Mouse (Mus musculus) v-Abl transformed pro-B cells (cell line): ENCODE measurements around the gene Trir.

Source experiments
- in situ Hi-C, 2 experiments: fragments of 400-800 bp; cut with MboI; formaldehyde crosslinking; loops; one replicate each; pipeline ENCODE4 v1.15.1; 2025; ENCODE audit not compliant: unreplicated experiment in 2 of 2

Trir gene

DNA sequence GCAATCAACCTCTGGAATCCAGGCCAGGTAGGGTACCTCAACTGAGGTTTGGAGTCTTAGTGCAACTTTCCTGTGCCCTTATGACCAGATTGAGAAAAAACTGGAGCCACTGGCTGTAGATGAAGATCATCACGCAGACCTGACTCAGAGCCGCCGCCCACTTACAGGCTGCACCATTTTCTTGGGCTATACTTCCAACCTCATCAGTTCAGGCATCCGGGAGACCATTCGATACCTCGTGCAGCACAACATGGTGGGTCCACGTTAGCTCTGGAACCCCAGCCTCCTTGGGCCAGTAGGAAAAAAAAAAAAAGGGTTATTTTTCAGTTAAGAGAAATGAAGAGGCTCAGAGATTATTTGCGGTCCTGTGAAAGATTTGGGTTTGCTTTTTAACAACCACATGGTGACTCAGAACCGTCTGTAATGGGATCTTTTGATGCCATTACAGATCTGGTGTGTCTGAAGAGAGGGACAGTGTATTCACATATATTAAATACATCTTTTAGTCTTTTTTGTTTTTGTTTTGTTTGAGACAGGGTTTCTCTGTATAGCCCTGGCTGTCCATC is 45.8 kb downstream of the Trir start:
- in situ Hi-C loops, result loop anchor here in 1 of 2 experiments (5.0 to 25.0 kb wide), 5 partner anchors 48 to 1815 kb away; partner anchors contain the start of genes Asna1, Calr, N4bp1 and Rad23a

DNA sequence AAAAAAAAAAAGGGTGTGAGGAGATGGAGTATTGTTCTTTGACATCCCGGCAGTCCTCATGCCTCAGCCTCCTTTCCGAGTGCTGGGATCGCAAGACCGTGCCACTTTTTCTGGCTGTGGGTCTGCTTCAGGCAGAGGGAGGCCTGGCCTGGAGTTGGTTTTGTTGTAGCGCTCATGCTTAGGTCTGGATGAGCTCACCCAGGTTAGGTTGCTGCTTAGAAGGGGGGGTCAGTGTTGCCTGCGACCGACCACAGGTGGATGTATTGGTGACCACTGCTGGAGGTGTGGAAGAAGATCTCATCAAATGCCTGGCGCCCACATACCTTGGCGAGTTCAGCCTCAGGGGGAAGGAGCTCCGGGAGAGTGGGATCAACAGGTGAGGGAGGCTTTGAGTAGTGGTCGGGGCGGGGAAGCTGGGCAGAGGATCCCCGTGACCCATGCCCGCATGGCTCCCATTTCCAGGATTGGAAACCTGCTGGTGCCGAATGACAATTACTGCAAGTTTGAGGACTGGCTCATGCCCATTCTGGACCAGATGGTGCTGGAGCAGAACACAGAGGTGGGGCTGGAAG is 46.5 kb downstream of the Trir start:
- in situ Hi-C loops, result loop anchor here in 1 of 2 experiments (5.0 to 25.0 kb wide), 5 partner anchors 48 to 1814 kb away; partner anchors contain the start of genes Asna1, Calr, N4bp1 and Rad23a

DNA sequence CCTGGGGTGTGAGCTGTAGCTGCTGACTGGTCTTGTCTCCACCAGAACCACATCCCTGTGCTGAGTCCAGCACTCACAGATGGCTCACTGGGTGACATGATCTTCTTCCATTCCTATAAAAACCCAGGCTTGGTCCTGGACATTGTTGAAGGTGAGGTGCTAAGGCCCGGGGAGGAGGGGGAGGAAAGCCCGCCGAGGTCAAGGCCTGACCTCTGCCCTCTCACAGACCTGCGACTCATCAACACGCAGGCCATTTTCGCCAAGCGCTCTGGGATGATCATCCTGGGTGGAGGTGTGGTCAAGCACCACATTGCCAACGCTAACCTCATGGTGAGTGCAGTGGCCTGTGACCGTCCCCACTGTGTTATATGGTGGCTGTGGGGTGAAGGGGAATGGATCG is 47.5 kb downstream of the Trir start:
- in situ Hi-C loops, result loop anchor here in 1 of 2 experiments (5.0 to 25.0 kb wide), 5 partner anchors 49 to 1813 kb away; partner anchors contain the start of genes Asna1, Calr, N4bp1 and Rad23a

DNA sequence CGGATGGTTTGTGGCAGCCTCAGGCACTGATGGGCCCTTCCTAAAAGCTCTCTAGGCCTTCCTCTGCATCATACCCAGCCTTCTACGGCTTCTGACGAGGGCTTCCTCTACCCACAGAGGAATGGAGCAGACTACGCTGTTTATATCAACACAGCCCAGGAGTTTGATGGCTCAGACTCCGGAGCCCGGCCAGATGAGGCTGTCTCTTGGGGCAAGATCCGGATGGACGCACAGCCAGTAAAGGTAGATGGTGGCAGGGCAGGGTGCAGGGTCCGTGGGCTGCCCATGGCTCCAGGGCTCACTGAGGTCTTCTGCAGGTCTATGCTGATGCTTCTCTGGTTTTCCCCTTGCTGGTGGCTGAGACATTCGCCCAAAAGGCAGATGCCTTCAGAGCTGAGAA is 48.0 kb downstream of the Trir start:
- in situ Hi-C loops, result loop anchor here (5.0 to 25.0 kb wide), 11 partner anchors 50 to 1813 kb away; partner anchors contain the start of genes Abcc12 (in 1 of the 2), Asna1 (in 1 of the 2), Calr (in 1 of the 2) and Lonp2 (in 1 of the 2)

DNA sequence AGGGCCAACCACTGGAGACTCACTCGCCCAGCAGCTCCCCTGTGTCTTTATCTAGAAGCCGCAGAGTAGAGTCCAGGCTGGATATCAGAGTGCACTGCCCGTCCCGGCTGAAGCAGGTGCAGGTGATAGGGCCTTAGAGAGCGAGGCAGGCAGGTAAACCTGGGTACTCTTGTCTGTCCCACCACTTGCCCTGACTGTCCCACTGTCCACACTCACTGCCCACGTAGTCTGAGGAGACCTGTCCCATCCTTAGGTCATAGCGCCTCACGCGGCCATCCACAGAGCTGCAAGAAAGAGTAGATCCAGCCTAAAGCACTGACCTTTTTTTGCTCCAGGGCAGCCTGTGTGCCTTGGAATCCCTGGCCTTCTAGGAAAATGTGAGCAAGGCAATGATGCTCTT is 49.4 kb downstream of the Trir start:
- in situ Hi-C loops, result loop anchor here (5.0 to 25.0 kb wide), 9 partner anchors 51 to 1536 kb away; partner anchors contain the start of genes Abcc12 (in 1 of the 2), Asna1 (in 1 of the 2), Calr (in 1 of the 2) and Lonp2 (in 1 of the 2)

DNA sequence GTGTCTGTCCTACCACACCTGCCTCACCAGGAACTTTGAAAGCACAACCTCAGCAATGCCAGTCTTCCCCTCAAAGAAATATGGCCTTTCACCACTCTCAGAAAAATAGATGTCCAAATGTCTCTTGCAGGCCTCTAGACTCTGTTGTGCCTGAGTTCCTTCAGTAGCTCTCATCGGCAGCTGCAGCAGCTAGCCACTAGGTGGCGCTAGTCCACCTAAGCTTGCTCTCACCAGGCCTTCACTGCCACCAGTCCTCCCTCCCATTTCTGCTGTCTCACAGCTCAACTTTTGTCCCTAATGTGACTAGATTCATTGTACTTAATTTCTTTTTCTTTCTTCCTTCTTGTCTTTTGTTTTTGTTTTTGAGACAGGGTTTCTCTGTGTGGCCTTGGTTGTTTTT is 50.4 kb downstream of the Trir start:
- in situ Hi-C loops, result loop anchor here (5.0 to 25.0 kb wide), 9 partner anchors 52 to 1535 kb away; partner anchors contain the start of genes Abcc12 (in 1 of the 2), Asna1 (in 1 of the 2), Calr (in 1 of the 2) and Lonp2 (in 1 of the 2)
